Mouse (Mus musculus): ENCODE data around the gene Tnfrsf1b. TPM values are rescaled to one million over a fixed set of nuclear protein-coding genes. Genes with fewer than 3 reads are reported as not detected.

The Tnfrsf1b gene
- polyA plus RNA-seq, 1 experiment = 1.7 TPM

- TF ChIP-seq CTCF (IDR thresholded peaks at IDR 0.05; ENCODE audit: borderline replicate concordance, insufficient read depth, low read depth, low read length) (no peak), POLR2A (IDR thresholded peaks at IDR 0.05; ENCODE audit: borderline replicate concordance, insufficient read depth, low read length) (no peak)
- Histone ChIP-seq H3K27ac (ENCODE audit: insufficient read depth, low read length) (no peak overlapping the region), H3K4me1 (ENCODE audit: control insufficient read depth, insufficient read depth, low read length) (no peaks in the 10 kb centered on the region), H3K27me3 (ENCODE audit: control insufficient read depth, insufficient read depth, low read length) (no peaks in the 10 kb centered on the region; the same call in 1 of the 2 replicates), H3K4me3 (replicated peaks; ENCODE audit: insufficient read depth, low read depth, low read length) (no peak overlapping the region)
- DNase-seq = peak; percentile 12 to 27
- 5% methylated on average over 4 of the region's 4 CpGs for WGBS
Observed at GRCm38 (mm10) chr4:145239049-145239830, 7.4 kb downstream of the Tnfrsf1b start.

- DNase-seq = no peak
- 82% methylated on average over 7 of the region's 7 CpGs for WGBS
- Histone ChIP-seq H3K4me1 (ENCODE audit: control insufficient read depth, insufficient read depth, low read length) (no peaks in the 10 kb centered on the region), H3K27me3 (ENCODE audit: control insufficient read depth, insufficient read depth, low read length) (no peaks in the 10 kb centered on the region), H3K27ac (ENCODE audit: insufficient read depth, low read length) (no peak overlapping the region), H3K4me3 (replicated peaks; ENCODE audit: insufficient read depth, low read depth, low read length) (no peak overlapping the region)
- TF ChIP-seq POLR2A (IDR thresholded peaks at IDR 0.05; ENCODE audit: borderline replicate concordance, insufficient read depth, low read length) = no peak
Observed at GRCm38 (mm10) chr4:145236027-145236426, 10.6 kb downstream of the Tnfrsf1b start.

GRCm38 (mm10) chr4:145233487-145234228, 13.0 kb downstream of the Tnfrsf1b start:
- Histone ChIP-seq H3K27ac (ENCODE audit: insufficient read depth, low read length) (no peak overlapping the region), H3K27me3 (ENCODE audit: control insufficient read depth, insufficient read depth, low read length) (no peaks in the 10 kb centered on the region), H3K4me1 (ENCODE audit: control insufficient read depth, insufficient read depth, low read length) (no peaks in the 10 kb centered on the region), H3K4me3 (replicated peaks; ENCODE audit: insufficient read depth, low read depth, low read length) (no peak overlapping the region)
- WGBS = 28% methylated on average over 3 of the region's 3 CpGs
- no peak for DNase-seq
- TF ChIP-seq CTCF (IDR thresholded peaks at IDR 0.05; ENCODE audit: borderline replicate concordance, insufficient read depth, low read depth, low read length) (no peak), POLR2A (IDR thresholded peaks at IDR 0.05; ENCODE audit: borderline replicate concordance, insufficient read depth, low read length) (no peak)

GRCm38 (mm10) chr4:145231732-145232131, 14.9 kb downstream of the Tnfrsf1b start:
- WGBS = 88% methylated on average over 5 of the region's 5 CpGs
- H3K4me1 ChIP-seq (ENCODE audit: control insufficient read depth, insufficient read depth, low read length) = no peaks in the 10 kb centered on the region
- no peak overlapping the region for H3K27ac ChIP-seq (ENCODE audit: insufficient read depth, low read length)
- H3K27me3 ChIP-seq (ENCODE audit: control insufficient read depth, insufficient read depth, low read length) = no peaks in the 10 kb centered on the region
- DNase-seq = no peak
- no peak for TF ChIP-seq CTCF (IDR thresholded peaks at IDR 0.05; ENCODE audit: borderline replicate concordance, insufficient read depth, low read depth, low read length)
- TF ChIP-seq POLR2A (IDR thresholded peaks at IDR 0.05; ENCODE audit: borderline replicate concordance, insufficient read depth, low read length) = no peak
- H3K4me3 ChIP-seq (replicated peaks; ENCODE audit: insufficient read depth, low read depth, low read length) = no peak overlapping the region

GRCm38 (mm10) chr4:145230647-145231046, 16.0 kb downstream of the Tnfrsf1b start:
- Histone ChIP-seq H3K27ac (ENCODE audit: insufficient read depth, low read length) (no peak overlapping the region), H3K4me1 (ENCODE audit: control insufficient read depth, insufficient read depth, low read length) (no peaks in the 10 kb centered on the region), H3K27me3 (ENCODE audit: control insufficient read depth, insufficient read depth, low read length) (no peaks in the 10 kb centered on the region), H3K4me3 (replicated peaks; ENCODE audit: insufficient read depth, low read depth, low read length) (no peak overlapping the region)
- DNase-seq = no peak
- WGBS = 88% methylated on average over 2 of the region's 2 CpGs
- TF ChIP-seq POLR2A (IDR thresholded peaks at IDR 0.05; ENCODE audit: borderline replicate concordance, insufficient read depth, low read length) (no peak), CTCF (IDR thresholded peaks at IDR 0.05; ENCODE audit: borderline replicate concordance, insufficient read depth, low read depth, low read length) (no peak)

GRCm38 (mm10) chr4:145229524-145230163, 17.0 kb downstream of the Tnfrsf1b start:
- WGBS = 77% methylated on average over 5 of the region's 5 CpGs
- Histone ChIP-seq H3K4me1 (ENCODE audit: control insufficient read depth, insufficient read depth, low read length) (no peaks in the 10 kb centered on the region), H3K27ac (ENCODE audit: insufficient read depth, low read length) (no peak overlapping the region), H3K4me3 (replicated peaks; ENCODE audit: insufficient read depth, low read depth, low read length) (no peak overlapping the region), H3K27me3 (ENCODE audit: control insufficient read depth, insufficient read depth, low read length) (no peaks in the 10 kb centered on the region)
- no peak for DNase-seq
- no peak for TF ChIP-seq POLR2A (IDR thresholded peaks at IDR 0.05; ENCODE audit: borderline replicate concordance, insufficient read depth, low read length)
- TF ChIP-seq CTCF (IDR thresholded peaks at IDR 0.05; ENCODE audit: borderline replicate concordance, insufficient read depth, low read depth, low read length) = no peak

- Histone ChIP-seq H3K4me3 (replicated peaks; ENCODE audit: insufficient read depth, low read depth, low read length) (no peak overlapping the region), H3K27ac (ENCODE audit: insufficient read depth, low read length) (no peak overlapping the region), H3K4me1 (ENCODE audit: control insufficient read depth, insufficient read depth, low read length) (no peaks in the 10 kb centered on the region), H3K27me3 (ENCODE audit: control insufficient read depth, insufficient read depth, low read length) (no peaks in the 10 kb centered on the region)
- DNase-seq = no peak
- WGBS = 83% methylated on average over 6 of the region's 6 CpGs
- TF ChIP-seq POLR2A (IDR thresholded peaks at IDR 0.05; ENCODE audit: borderline replicate concordance, insufficient read depth, low read length) (no peak), CTCF (IDR thresholded peaks at IDR 0.05; ENCODE audit: borderline replicate concordance, insufficient read depth, low read depth, low read length) (no peak)
Observed at GRCm38 (mm10) chr4:145229051-145229450, 17.6 kb downstream of the Tnfrsf1b start.

All from cerebellum, adult 2 months (tissue).